Mouse (Mus musculus): ENCODE results near the gene Mrpl4. TPM values are rescaled to one million over a fixed set of nuclear protein-coding genes. Genes with fewer than 3 reads are reported as not detected.
"Not testable (repeated sequence)": the region's sequence is repeated elsewhere in the genome, so short reads cannot be mapped to it uniquely, and the experiment has no call there.

Mrpl4 gene
- total RNA-seq, 2 experiments from 2014 or later = 59.2 to 64.2 TPM

DNA sequence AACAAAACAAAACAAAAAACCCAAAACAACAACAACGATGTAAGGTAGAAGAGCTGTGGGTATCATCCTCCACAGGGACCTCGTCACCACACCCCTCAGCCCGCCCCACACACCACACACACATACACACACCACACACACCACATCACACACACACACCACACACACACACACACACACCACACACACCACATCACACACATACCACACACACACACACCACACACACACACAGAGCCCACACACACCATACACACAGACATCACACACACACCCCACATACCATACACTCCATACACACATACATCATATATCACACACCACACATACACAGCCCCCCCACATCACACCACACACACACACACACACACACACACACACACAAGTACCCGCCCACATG is 11.0 kb upstream of the Mrpl4 start:
- DNase-seq (ENCODE audit: extremely low spot score in 1 of 2, low spot score in 2 of 2) = no peak
- H3K27ac ChIP-seq = no peak overlapping the region
- intact Hi-C loops (cut with DNase I) = no loop called here
- H3K4me3 ChIP-seq = no peak overlapping the region
- no peak for TF ChIP-seq CTCF (IDR thresholded peaks at IDR 0.05)

DNA sequence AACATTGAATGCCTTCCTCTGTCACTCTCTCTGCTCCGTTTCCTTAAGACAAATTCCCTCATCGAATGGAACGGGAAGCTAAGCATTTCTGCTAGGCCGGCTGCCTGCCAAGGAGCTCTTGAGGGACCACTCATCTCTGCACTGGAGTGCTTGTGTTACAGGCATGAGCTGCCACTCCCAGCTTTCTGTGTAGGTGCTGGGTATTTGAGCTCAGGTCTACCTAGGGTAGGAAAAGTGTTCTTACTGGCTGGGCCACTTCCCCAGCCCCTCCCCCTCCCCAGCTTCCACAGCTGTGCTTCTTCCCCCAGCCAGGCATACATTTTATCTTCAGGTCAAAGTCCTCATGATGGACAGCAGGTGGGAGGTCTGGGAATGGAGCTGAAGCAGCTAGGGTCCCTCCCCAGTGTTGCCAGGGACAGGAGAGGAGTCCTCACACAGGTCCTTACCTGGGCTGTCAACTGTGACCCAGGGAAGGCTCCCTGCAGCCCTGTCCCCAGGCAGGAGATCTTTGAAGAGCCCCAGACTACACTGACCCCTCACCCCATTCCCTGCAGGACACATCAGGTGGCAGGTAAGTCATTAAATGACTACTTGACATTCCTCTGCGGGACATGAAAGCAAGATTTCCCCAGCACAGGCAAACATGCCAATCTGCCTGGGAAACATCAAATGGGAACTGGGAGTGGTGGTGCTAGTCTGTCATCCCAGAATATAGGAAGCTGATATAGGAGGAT is 9.2 kb upstream of the Mrpl4 start:
- intact Hi-C loops (cut with DNase I) = no loop called here
- H3K4me3 ChIP-seq = no peak overlapping the region
- H3K27ac ChIP-seq = no peak overlapping the region
- DNase-seq (ENCODE audit: extremely low spot score in 1 of 2, low spot score in 2 of 2) = no peak
- no peak for TF ChIP-seq CTCF (IDR thresholded peaks at IDR 0.05)

DNA sequence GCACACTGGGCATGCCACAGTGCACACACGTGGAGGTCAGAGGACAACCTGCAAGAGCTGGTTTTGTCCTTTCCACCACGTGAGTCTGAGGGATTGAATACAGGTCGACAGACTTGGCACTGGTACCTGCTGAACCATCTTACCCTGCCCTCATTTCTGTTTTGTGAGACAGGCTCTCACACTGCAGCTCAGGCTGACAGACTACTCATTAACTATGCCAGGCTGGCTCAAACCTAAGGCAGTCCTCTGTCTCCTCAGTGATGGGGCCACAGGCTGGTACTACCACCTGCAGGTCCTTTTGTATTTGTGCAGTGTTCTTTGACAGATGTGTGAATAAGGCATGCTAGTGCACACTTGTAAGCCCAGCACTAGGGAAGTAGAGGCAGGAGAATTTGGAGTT is 7.5 kb upstream of the Mrpl4 start:
- no peak for TF ChIP-seq CTCF (IDR thresholded peaks at IDR 0.05)
- H3K27ac ChIP-seq = no peak overlapping the region
- no peak for DNase-seq (ENCODE audit: extremely low spot score in 1 of 2, low spot score in 2 of 2)
- intact Hi-C loops (cut with DNase I) = no loop called here
- no peak overlapping the region for H3K4me3 ChIP-seq

- intact Hi-C loops (cut with DNase I) = no loop called here
- no peak overlapping the region for H3K27ac ChIP-seq
- DNase-seq (ENCODE audit: extremely low spot score in 1 of 2, low spot score in 2 of 2) = no peak
- H3K4me3 ChIP-seq = no peak overlapping the region
- no peak for TF ChIP-seq CTCF (IDR thresholded peaks at IDR 0.05)
Observed at GRCm38 (mm10) chr9:20997065-20997464, 5.5 kb upstream of the Mrpl4 start.

DNA sequence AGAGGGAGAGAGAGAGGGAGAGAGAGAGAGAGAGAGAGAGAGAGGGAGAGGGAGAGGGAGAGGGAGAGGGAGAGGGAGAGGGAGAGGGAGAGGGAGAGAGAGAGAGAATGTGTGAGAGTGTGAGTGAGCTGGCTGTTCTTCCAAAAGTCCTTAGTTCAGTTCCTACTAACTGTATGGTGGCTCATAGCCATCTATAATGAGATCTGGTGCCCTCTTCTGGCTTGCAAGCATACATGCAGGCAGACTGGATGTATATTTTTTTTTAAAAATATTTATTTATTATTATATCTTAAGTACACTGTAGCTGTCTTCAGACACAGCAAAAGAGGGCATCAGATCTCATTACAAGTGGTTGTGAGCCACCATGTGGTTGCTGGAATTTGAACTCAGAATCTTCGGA is 4.2 kb upstream of the Mrpl4 start:
- DNase-seq (ENCODE audit: extremely low spot score in 1 of 2, low spot score in 2 of 2); intact Hi-C loops (cut with DNase I); H3K4me3 ChIP-seq; H3K27ac ChIP-seq: not testable (repeated sequence)
- peak; percentile 61 for TF ChIP-seq CTCF (IDR thresholded peaks at IDR 0.05)

DNA sequence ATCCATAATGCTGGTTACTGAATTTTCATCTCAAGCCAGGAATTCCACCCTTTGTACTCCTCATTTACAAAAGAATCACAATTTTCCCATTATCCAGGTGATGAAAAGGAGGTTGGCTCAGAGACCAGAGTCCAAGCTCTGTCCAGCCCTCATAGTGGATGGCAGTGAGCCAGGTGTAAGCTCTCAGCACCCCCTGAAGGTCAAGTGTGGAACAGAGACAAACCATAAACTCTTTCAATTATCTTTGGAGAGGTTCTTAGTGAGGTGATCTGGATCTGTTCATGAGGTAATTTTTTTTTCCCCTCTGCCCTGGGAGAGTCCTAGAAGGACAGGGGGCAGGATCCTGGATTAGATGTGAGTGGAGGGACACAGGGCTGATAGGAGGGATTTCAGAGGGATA is 1.7 kb upstream of the Mrpl4 start:
- no peak overlapping the region for H3K27ac ChIP-seq
- no peak for DNase-seq (ENCODE audit: extremely low spot score in 1 of 2, low spot score in 2 of 2)
- no peak overlapping the region for H3K4me3 ChIP-seq
- intact Hi-C loops (cut with DNase I) = no loop called here
- peak; percentile 21 for TF ChIP-seq CTCF (IDR thresholded peaks at IDR 0.05)

DNA sequence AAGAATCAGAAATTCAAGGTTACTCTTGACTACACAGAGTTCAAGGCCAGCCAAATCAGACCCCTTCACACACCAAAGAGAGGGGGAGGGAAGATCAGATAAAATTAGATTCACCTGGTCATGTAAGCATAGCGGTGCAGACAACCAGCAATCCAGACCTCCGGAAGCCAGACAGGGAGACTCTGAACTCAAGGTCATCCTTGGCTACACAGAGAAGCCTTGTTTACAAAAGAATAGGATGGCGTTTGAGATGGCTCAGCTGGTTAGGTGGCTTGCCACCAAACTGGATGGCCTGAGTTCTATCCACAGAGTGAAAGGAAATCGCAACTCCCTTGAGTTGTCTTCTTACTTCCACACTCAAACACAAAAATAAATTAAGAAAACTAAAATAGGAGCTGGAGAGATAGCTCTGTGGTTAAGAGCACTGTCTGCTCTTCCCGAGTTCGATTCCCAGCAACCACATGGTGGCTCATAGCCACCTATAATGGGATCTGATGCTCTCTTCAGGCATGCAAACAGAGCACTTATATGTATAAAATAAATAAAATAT is 812 bp upstream of the Mrpl4 start:
- H3K27ac ChIP-seq = no peak overlapping the region
- no peak overlapping the region; the same call in 1 of the 2 replicates for H3K4me3 ChIP-seq
- no peak for DNase-seq (ENCODE audit: extremely low spot score in 1 of 2, low spot score in 2 of 2)
- TF ChIP-seq CTCF (IDR thresholded peaks at IDR 0.05) = no peak
- intact Hi-C loops (cut with DNase I) = loop anchor here (1.0 to 2.0 kb wide), 3 partner anchors 27 to 101 kb away; partner anchors contain the start of gene Icam4

GRCm38 (mm10) chr9:21002270-21002626 is 290 bp upstream of the Mrpl4 start:
- no peak for TF ChIP-seq CTCF (IDR thresholded peaks at IDR 0.05)
- intact Hi-C loops (cut with DNase I) = loop anchor here (1.0 to 2.0 kb wide), 3 partner anchors 27 to 101 kb away; partner anchors contain the start of gene Icam4
- DNase-seq (ENCODE audit: extremely low spot score in 1 of 2, low spot score in 2 of 2) = no peak
- Histone ChIP-seq H3K27ac (peak overlapping the region; percentile 69), H3K4me3 (peak overlapping the region; percentile 98)

GRCm38 (mm10) chr9:21007313-21007952 is 4.9 kb downstream of the Mrpl4 start:
- TF ChIP-seq CTCF (IDR thresholded peaks at IDR 0.05) = no peak
- DNase-seq (ENCODE audit: extremely low spot score in 1 of 2, low spot score in 2 of 2) = no peak
- no peak overlapping the region for H3K27ac ChIP-seq
- intact Hi-C loops (cut with DNase I) = no loop called here
- H3K4me3 ChIP-seq = no peak overlapping the region

DNA sequence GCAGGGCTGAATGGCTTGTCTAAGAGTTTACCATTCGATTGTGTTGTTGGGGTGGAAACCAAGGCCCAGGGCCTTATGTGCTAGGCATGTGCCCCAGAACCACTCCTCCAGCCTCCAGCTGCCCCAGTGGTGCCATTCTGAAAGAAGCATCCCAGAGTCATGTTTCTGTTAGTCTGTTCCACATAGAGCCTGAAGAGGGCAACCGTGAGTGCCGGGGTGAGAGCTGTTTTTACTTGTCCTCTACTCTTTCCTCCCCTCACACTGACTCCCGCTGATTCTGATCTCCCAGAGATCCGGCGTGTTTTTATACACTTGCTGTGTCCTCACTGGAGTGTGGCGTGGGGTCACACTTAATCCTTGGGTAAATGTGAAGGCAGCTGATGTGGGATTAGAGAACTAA is 5.5 kb downstream of the Mrpl4 start:
- no peak overlapping the region for H3K4me3 ChIP-seq
- intact Hi-C loops (cut with DNase I) = no loop called here
- TF ChIP-seq CTCF (IDR thresholded peaks at IDR 0.05) = peak; percentile 30
- no peak for DNase-seq (ENCODE audit: extremely low spot score in 1 of 2, low spot score in 2 of 2)
- H3K27ac ChIP-seq = no peak overlapping the region

DNA sequence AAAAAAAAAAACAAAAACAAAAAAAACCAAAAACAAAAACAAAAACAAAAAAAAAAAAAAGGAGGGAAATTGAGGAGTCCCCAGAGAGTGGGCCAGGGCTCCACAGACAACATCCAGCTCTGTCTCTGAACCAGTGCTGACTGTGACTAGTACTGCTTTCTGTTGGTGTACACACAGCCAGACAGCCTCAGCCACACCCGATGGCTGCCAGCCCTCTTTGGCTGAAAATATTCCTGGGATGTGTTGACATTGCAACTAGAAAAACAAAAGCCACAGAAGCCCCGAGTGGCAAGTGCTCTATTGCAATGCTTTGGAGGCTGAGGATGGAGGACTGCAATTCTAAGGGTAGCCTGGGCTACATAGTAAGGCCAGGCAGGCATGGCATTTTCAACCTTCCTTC is 7.8 kb downstream of the Mrpl4 start:
- intact Hi-C loops (cut with DNase I) = loop anchor here (5.0 kb wide), 1 partner anchor 127 kb away; no protein-coding TSS in a partner anchor
- Histone ChIP-seq H3K27ac (no peak overlapping the region), H3K4me3 (no peak overlapping the region)
- DNase-seq (ENCODE audit: extremely low spot score in 1 of 2, low spot score in 2 of 2) = no peak
- TF ChIP-seq CTCF (IDR thresholded peaks at IDR 0.05) = no peak

DNA sequence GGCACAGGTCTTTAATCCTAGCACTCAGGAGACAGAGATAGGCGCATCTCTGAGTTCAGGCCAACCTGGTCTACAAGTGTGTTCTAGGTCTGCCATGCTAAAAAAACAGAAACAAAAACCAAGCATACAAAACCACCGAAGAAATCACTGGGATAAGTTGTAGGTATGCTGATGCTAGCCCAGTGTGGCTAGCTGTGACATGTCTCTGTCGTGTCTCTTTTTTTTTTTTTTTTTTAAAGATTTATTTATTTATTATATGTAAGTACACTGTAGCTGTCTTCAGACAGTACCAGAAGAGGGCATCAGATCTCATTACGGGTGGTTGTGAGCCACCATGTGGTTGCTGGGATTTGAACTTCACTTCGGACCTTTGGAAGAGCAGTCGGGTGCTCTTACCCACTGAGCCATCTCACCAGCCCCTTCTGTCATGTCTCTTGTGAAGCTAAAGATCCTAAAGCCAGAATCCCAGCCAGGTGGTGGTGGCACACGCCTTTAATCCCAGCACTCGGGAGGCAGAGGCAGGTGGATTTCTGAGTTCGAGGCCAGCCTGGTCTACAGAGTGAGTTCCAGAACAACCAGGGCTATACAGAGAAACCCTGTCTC is 8.5 kb downstream of the Mrpl4 start:
- not testable (repeated sequence) for H3K27ac ChIP-seq; DNase-seq (ENCODE audit: extremely low spot score in 1 of 2, low spot score in 2 of 2); H3K4me3 ChIP-seq
- intact Hi-C loops (cut with DNase I) = loop anchor here (5.0 kb wide), 1 partner anchor 126 kb away; no protein-coding TSS in a partner anchor
